Mouse (Mus musculus): Measurements from ENCODE around the gene Mrps7. TPM values are rescaled to one million over a fixed set of nuclear protein-coding genes. Genes with fewer than 3 reads are reported as not detected.

Gene Mrps7
- 90.4 and 95.4 TPM in 2 replicates for polyA plus RNA-seq (2016; fragmentation: Nextera tagmentation; extraction: Ambion mirVana)

GRCm38 (mm10) chr11:115603476-115604303 lies at the start of gene Mrps7, which contains the start of gene Gga3:
Mrps7 (plus strand) TSS chr11:115603925.
Gga3 (minus strand) TSS chr11:115604051.
- Histone ChIP-seq H3K27ac (ENCODE audit: poor library complexity, severe bottlenecking) (peak within 1 kb of the TSS; percentile 84), H3K4me2 (peak within 1 kb of the TSS; percentile 94), H3K9ac (peak within 1 kb of the TSS; percentile 93), H3K4me3 (peak within 1 kb of the TSS; percentile 89), H3K27me3 (replicated peaks) (no peaks in the 10 kb centered on the region), H3K36me3 (peaks cover 54% of the 10 kb centered on the region), H3K4me1 (replicated peaks) (peaks cover 47% of the 10 kb centered on the region), H3K9me3 (replicated peaks) (no peaks in the 10 kb centered on the region)
- peak; percentile 98 for ATAC-seq (ENCODE audit: insufficient number of reproducible peaks, low FRiP score)
- under 1% methylated on average over 87 of the region's 93 CpGs for whole genome bisulfite sequencing

GRCm38 (mm10) chr11:115555717-115556116 lies 48.0 kb upstream of the Mrps7 start:
- H3K27me3 ChIP-seq (replicated peaks): no peaks in the 10 kb centered on the region
- 72% methylated on average over 17 of the region's 17 CpGs for WGBS
- H3K4me1 ChIP-seq (replicated peaks): no peaks in the 10 kb centered on the region
- no peak overlapping the region for H3K4me3 ChIP-seq
- H3K9me3 ChIP-seq (replicated peaks): no peaks in the 10 kb centered on the region
- H3K9ac ChIP-seq: no peak overlapping the region
- no peaks in the 10 kb centered on the region for H3K36me3 ChIP-seq
- no peak overlapping the region for H3K27ac ChIP-seq (ENCODE audit: poor library complexity, severe bottlenecking)
- ATAC-seq (ENCODE audit: insufficient number of reproducible peaks, low FRiP score): no peak
- H3K4me2 ChIP-seq: no peak overlapping the region

GRCm38 (mm10) chr11:115563406-115563805 lies 40.3 kb upstream of the Mrps7 start:
- Histone ChIP-seq H3K27ac (ENCODE audit: poor library complexity, severe bottlenecking) (0 out of 2 replicates have a peak overlapping the region, but pooled peaks have one; percentile 61), H3K4me2 (peak overlapping the region; percentile 82), H3K36me3 (peaks cover 28% of the 10 kb centered on the region), H3K4me3 (peak overlapping the region; percentile 90), H3K9me3 (replicated peaks) (no peaks in the 10 kb centered on the region), H3K27me3 (replicated peaks) (no peaks in the 10 kb centered on the region), H3K9ac (peak overlapping the region; percentile 80), H3K4me1 (replicated peaks) (peaks cover 9% of the 10 kb centered on the region)
- 37% methylated on average over 4 of the region's 4 CpGs for WGBS
- ATAC-seq (ENCODE audit: insufficient number of reproducible peaks, low FRiP score): no peak

- peak; percentile 90 for ATAC-seq (ENCODE audit: insufficient number of reproducible peaks, low FRiP score)
- no peaks in the 10 kb centered on the region for H3K27me3 ChIP-seq (replicated peaks)
- peak within 1 kb of the TSS; percentile 61 for H3K27ac ChIP-seq (ENCODE audit: poor library complexity, severe bottlenecking)
- under 1% methylated on average over 42 of the region's 42 CpGs for WGBS
- H3K4me3 ChIP-seq: peak within 1 kb of the TSS; percentile 90
- H3K4me2 ChIP-seq: peak within 1 kb of the TSS; percentile 82
- no peaks in the 10 kb centered on the region for H3K9me3 ChIP-seq (replicated peaks)
- H3K9ac ChIP-seq: peak within 1 kb of the TSS; percentile 80
- H3K36me3 ChIP-seq: peaks cover 36% of the 10 kb centered on the region
- peaks cover 9% of the 10 kb centered on the region for H3K4me1 ChIP-seq (replicated peaks)
Measured at GRCm38 (mm10) chr11:115564064-115564809, 39.5 kb upstream of the Mrps7 start, which contains the start of gene Nup85. Nup85 (plus strand) TSS chr11:115564434.

- WGBS: 17% methylated on average over 7 of the region's 7 CpGs
- H3K4me3 ChIP-seq: peak overlapping the region; percentile 90
- no peak for ATAC-seq (ENCODE audit: insufficient number of reproducible peaks, low FRiP score)
- no peaks in the 10 kb centered on the region for H3K9me3 ChIP-seq (replicated peaks)
- peak overlapping the region; percentile 82 for H3K4me2 ChIP-seq
- peak overlapping the region; percentile 80 for H3K9ac ChIP-seq
- H3K27ac ChIP-seq (ENCODE audit: poor library complexity, severe bottlenecking): no peak overlapping the region
- H3K27me3 ChIP-seq (replicated peaks): no peaks in the 10 kb centered on the region
- peaks cover 9% of the 10 kb centered on the region for H3K4me1 ChIP-seq (replicated peaks)
- peaks cover 43% of the 10 kb centered on the region for H3K36me3 ChIP-seq
Measured at GRCm38 (mm10) chr11:115564961-115565360, 38.8 kb upstream of the Mrps7 start.

- H3K4me3 ChIP-seq: no peak overlapping the region
- peaks cover 76% of the 10 kb centered on the region for H3K36me3 ChIP-seq
- ATAC-seq (ENCODE audit: insufficient number of reproducible peaks, low FRiP score): no peak
- H3K9ac ChIP-seq: no peak overlapping the region
- no peak overlapping the region for H3K4me2 ChIP-seq
- H3K27ac ChIP-seq (ENCODE audit: poor library complexity, severe bottlenecking): no peak overlapping the region
- H3K4me1 ChIP-seq (replicated peaks): no peaks in the 10 kb centered on the region
- H3K9me3 ChIP-seq (replicated peaks): no peaks in the 10 kb centered on the region
- H3K27me3 ChIP-seq (replicated peaks): no peaks in the 10 kb centered on the region
Measured at GRCm38 (mm10) chr11:115579080-115579479, 24.6 kb upstream of the Mrps7 start.

GRCm38 (mm10) chr11:115582913-115583606 lies 20.7 kb upstream of the Mrps7 start:
- H3K9me3 ChIP-seq (replicated peaks): no peaks in the 10 kb centered on the region
- H3K27me3 ChIP-seq (replicated peaks): no peaks in the 10 kb centered on the region
- no peak overlapping the region for H3K9ac ChIP-seq
- H3K36me3 ChIP-seq: peaks cover 98% of the 10 kb centered on the region
- no peak for ATAC-seq (ENCODE audit: insufficient number of reproducible peaks, low FRiP score)
- no peaks in the 10 kb centered on the region for H3K4me1 ChIP-seq (replicated peaks)
- no peak overlapping the region for H3K4me3 ChIP-seq
- no peak overlapping the region for H3K4me2 ChIP-seq
- WGBS: 82% methylated on average over 10 of the region's 10 CpGs
- no peak overlapping the region for H3K27ac ChIP-seq (ENCODE audit: poor library complexity, severe bottlenecking)

GRCm38 (mm10) chr11:115584376-115585073 lies 19.2 kb upstream of the Mrps7 start:
- Histone ChIP-seq H3K4me1 (replicated peaks) (no peaks in the 10 kb centered on the region), H3K27me3 (replicated peaks) (no peaks in the 10 kb centered on the region), H3K27ac (ENCODE audit: poor library complexity, severe bottlenecking) (no peak overlapping the region), H3K9me3 (replicated peaks) (no peaks in the 10 kb centered on the region), H3K4me2 (no peak overlapping the region), H3K4me3 (no peak overlapping the region), H3K36me3 (peaks cover 94% of the 10 kb centered on the region), H3K9ac (no peak overlapping the region)
- no peak for ATAC-seq (ENCODE audit: insufficient number of reproducible peaks, low FRiP score)
- 85% methylated on average over 10 of the region's 10 CpGs for WGBS

- Histone ChIP-seq H3K4me1 (replicated peaks) (no peaks in the 10 kb centered on the region), H3K4me2 (no peak overlapping the region), H3K27me3 (replicated peaks) (no peaks in the 10 kb centered on the region), H3K9ac (no peak overlapping the region), H3K4me3 (no peak overlapping the region), H3K27ac (ENCODE audit: poor library complexity, severe bottlenecking) (no peak overlapping the region), H3K36me3 (peaks cover 96% of the 10 kb centered on the region), H3K9me3 (replicated peaks) (no peaks in the 10 kb centered on the region)
- no peak for ATAC-seq (ENCODE audit: insufficient number of reproducible peaks, low FRiP score)
- WGBS: 90% methylated on average over 7 of the region's 7 CpGs
Measured at GRCm38 (mm10) chr11:115585573-115586100, 18.1 kb upstream of the Mrps7 start.

GRCm38 (mm10) chr11:115586403-115586802 lies 17.3 kb upstream of the Mrps7 start:
- Histone ChIP-seq H3K9me3 (replicated peaks) (no peaks in the 10 kb centered on the region), H3K36me3 (peaks cover 96% of the 10 kb centered on the region), H3K4me2 (no peak overlapping the region), H3K27ac (ENCODE audit: poor library complexity, severe bottlenecking) (no peak overlapping the region), H3K9ac (no peak overlapping the region), H3K4me1 (replicated peaks) (no peaks in the 10 kb centered on the region), H3K27me3 (replicated peaks) (no peaks in the 10 kb centered on the region), H3K4me3 (no peak overlapping the region)
- WGBS: 88% methylated on average over 9 of the region's 9 CpGs
- no peak for ATAC-seq (ENCODE audit: insufficient number of reproducible peaks, low FRiP score)

Measured in heart, embryonic 12.5 days (tissue).